Mouse (Mus musculus) ovary, postnatal 10 days (tissue): Measurements from ENCODE around the gene Ugt1a8.

Experiments used
- DNase-seq: peaks from one replicate; pipeline ENCODE4 v3.0.0; 2022; ENCODE audit warnings: low spot score

Ugt1a8 gene

GRCm38 (mm10) chr1:88235894-88236415 is 148.3 kb downstream of the Ugt1a8 start:
- no peak for DNase-seq

- DNase-seq = no peak
These were observed 149.7 kb downstream of the Ugt1a8 start for GRCm38 (mm10) chr1:88237311-88237710.

- DNase-seq = no peak
These were observed 151.2 kb downstream of the Ugt1a8 start for GRCm38 (mm10) chr1:88238771-88239170.

- no peak for DNase-seq
These were observed 152.5 kb downstream of the Ugt1a8 start for GRCm38 (mm10) chr1:88240072-88240471.

GRCm38 (mm10) chr1:88240579-88240978 is 153.0 kb downstream of the Ugt1a8 start:
- DNase-seq = no peak

GRCm38 (mm10) chr1:88243861-88244260 is 156.2 kb downstream of the Ugt1a8 start:
- no peak for DNase-seq

- no peak for DNase-seq
These were observed 158.3 kb downstream of the Ugt1a8 start for GRCm38 (mm10) chr1:88245881-88246280.

GRCm38 (mm10) chr1:88246386-88246785 is 158.8 kb downstream of the Ugt1a8 start:
- no peak for DNase-seq

GRCm38 (mm10) chr1:88247660-88248059 is 160.0 kb downstream of the Ugt1a8 start:
- no peak for DNase-seq

GRCm38 (mm10) chr1:88248658-88249057 is 161.0 kb downstream of the Ugt1a8 start:
- DNase-seq = no peak

GRCm38 (mm10) chr1:88249596-88249995 is 162.0 kb downstream of the Ugt1a8 start:
- no peak for DNase-seq

GRCm38 (mm10) chr1:88250023-88250422 is 162.4 kb downstream of the Ugt1a8 start:
- no peak for DNase-seq

- DNase-seq = no peak
These were observed 165.5 kb downstream of the Ugt1a8 start for GRCm38 (mm10) chr1:88253106-88253505.

- no peak for DNase-seq
These were observed 165.9 kb downstream of the Ugt1a8 start for GRCm38 (mm10) chr1:88253540-88253939.

- DNase-seq = no peak
These were observed 167.3 kb downstream of the Ugt1a8 start for GRCm38 (mm10) chr1:88254793-88255465.

GRCm38 (mm10) chr1:88255466-88255857 is 167.8 kb downstream of the Ugt1a8 start:
- no peak for DNase-seq

- DNase-seq = no peak
These were observed 168.6 kb downstream of the Ugt1a8 start for GRCm38 (mm10) chr1:88255989-88256754.

GRCm38 (mm10) chr1:88256886-88257663 is 169.5 kb downstream of the Ugt1a8 start:
- no peak for DNase-seq

GRCm38 (mm10) chr1:88257681-88258080 is 170.1 kb downstream of the Ugt1a8 start:
- DNase-seq = no peak

- no peak for DNase-seq
These were observed 170.7 kb downstream of the Ugt1a8 start for GRCm38 (mm10) chr1:88258361-88258760.

- no peak for DNase-seq
These were observed 171.4 kb downstream of the Ugt1a8 start for GRCm38 (mm10) chr1:88258881-88259642.

GRCm38 (mm10) chr1:88259643-88260024 is 172.0 kb downstream of the Ugt1a8 start:
- no peak for DNase-seq
